In the genomic region with DNA sequence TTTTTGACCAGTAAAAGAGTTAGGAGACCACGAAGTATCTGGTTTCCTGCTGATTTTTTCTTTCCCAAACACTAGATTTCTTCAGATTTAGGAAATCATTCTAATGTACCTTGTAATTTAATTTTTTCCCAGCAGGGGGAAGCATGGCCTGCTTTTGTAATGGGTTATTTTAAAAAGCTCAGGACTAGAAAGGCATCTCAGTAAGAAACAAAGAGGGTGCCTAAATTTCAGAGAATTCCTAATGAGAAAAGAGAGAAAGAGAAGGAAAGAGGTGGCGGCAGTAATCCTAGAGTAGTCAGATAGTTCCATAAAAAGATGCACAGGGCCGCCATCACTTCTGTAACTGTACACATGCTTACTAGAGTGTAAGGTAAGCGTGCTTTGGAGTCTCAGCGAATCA, we compare ENCODE assay signal across 10 mouse cellular contexts. TPM values are rescaled to one million over a fixed set of nuclear protein-coding genes. Genes with fewer than 3 reads are reported as not detected.
DNase-seq lines count a peak whose midpoint lies in the region; ATAC-seq lines count a peak whose summit lies in the region.
"Had no signal": no experiment of that assay in that cellular context is flagged by ENCODE, and none has a peak within 500 bp of the region (broad histone marks: within the 10 kb centered on the region; RNA-seq: fewer than 3 reads in every experiment).

No protein-coding gene starts in this region.

- ATAC-seq in forebrain, embryonic 12.5 days (ENCODE audit: low FRiP score), result no peak

- H3K27me3 ChIP-seq in forebrain, embryonic 12.5 days, result no peaks in the 10 kb centered on the region
- peaks cover 23% of the 10 kb centered on the region for H3K27me3 ChIP-seq in forebrain, embryonic 10.5 days (ENCODE audit: poor library complexity, severe bottlenecking)
- H3K27me3 ChIP-seq: stomach, embryonic 15.5 days had no signal

- no peaks in the 10 kb centered on the region for H3K9me3 ChIP-seq in forebrain, embryonic 12.5 days
- no peaks in the 10 kb centered on the region for H3K9me3 ChIP-seq in forebrain, embryonic 10.5 days
- H3K9me3 ChIP-seq: stomach, embryonic 15.5 days had no signal

- DNase-seq in forebrain, embryonic 10.5 days (ENCODE audit: extremely low spot score, low spot score), result no peak
- DNase-seq in lung, postnatal 25 days (ENCODE audit: low spot score), result peak; percentile 0
- DNase-seq in lung, postnatal 4 days, result no peak
- peak; percentile 73 for DNase-seq in layer of hippocampus, adult 9-10 months (ENCODE audit: low spot score)
- DNase-seq in right cerebral cortex, postnatal 25 days, result peak; percentile 12
- DNase-seq in heart, postnatal 4 days, result no peak
- no peak for DNase-seq in testis, postnatal 14 days (ENCODE audit: low spot score)

- H3K27ac ChIP-seq in forebrain, embryonic 12.5 days, result no peak overlapping the region
- H3K27ac ChIP-seq in forebrain, embryonic 10.5 days, result no peak overlapping the region
- H3K27ac ChIP-seq: stomach, embryonic 15.5 days had no signal

- peaks cover 9% of the 10 kb centered on the region for H3K4me1 ChIP-seq in forebrain, embryonic 12.5 days
- H3K4me1 ChIP-seq in forebrain, embryonic 10.5 days, result peaks cover 6% of the 10 kb centered on the region

- peak overlapping the region; percentile 21; the same call in 1 of the 2 replicates for H3K4me2 ChIP-seq in forebrain, embryonic 12.5 days
- H3K4me2 ChIP-seq: stomach, embryonic 15.5 days had no signal

- WGBS in forebrain, embryonic 12.5 days, result 53% methylated on average over 5 of the region's 5 CpGs
- 61% methylated on average over 5 of the region's 5 CpGs for WGBS in forebrain, embryonic 10.5 days

- no peaks in the 10 kb centered on the region for H3K36me3 ChIP-seq in forebrain, embryonic 12.5 days (replicated peaks)
- no peaks in the 10 kb centered on the region for H3K36me3 ChIP-seq in forebrain, embryonic 10.5 days (replicated peaks)
- H3K36me3 ChIP-seq: stomach, embryonic 15.5 days had no signal

- no peak overlapping the region for H3K9ac ChIP-seq in forebrain, embryonic 12.5 days
- H3K9ac ChIP-seq: stomach, embryonic 15.5 days had no signal

- peak overlapping the region; percentile 14; the same call in 1 of the 2 replicates for H3K4me3 ChIP-seq in forebrain, embryonic 12.5 days (replicated peaks)
- no peak overlapping the region for H3K4me3 ChIP-seq in forebrain, embryonic 10.5 days
- H3K4me3 ChIP-seq: stomach, embryonic 15.5 days had no signal

RNA-seq across cellular contexts. Expression of gene Khdrbs2, which starts 2.1 kb away (rescaled TPM):
- polyA plus RNA-seq in forebrain, embryonic 12.5 days (2016; fragmentation: Nextera tagmentation; extraction: Ambion mirVana), result 19.1 and 21.8 TPM in 2 replicates
- polyA plus RNA-seq in forebrain, embryonic 10.5 days (2016; fragmentation: Nextera tagmentation; extraction: Ambion mirVana), result 6.2 and 7.1 TPM in 2 replicates
- under 1 TPM; 0.50 to 0.67 TPM for total RNA-seq in heart, postnatal 4 days (2021)
- total RNA-seq: hematopoietic stem cell, adult 5-6 weeks had no signal

Comparison
In these comparisons a context has a peak if more than half of its experiments do, and no peak if none do; other contexts are left out.
1. DNase-seq: peak in lung, postnatal 25 days (single experiment), layer of hippocampus, adult 9-10 months (single experiment) and right cerebral cortex, postnatal 25 days (single experiment); none in forebrain, embryonic 10.5 days (single experiment), lung, postnatal 4 days (0 of 2), heart, postnatal 4 days (single experiment) and testis, postnatal 14 days (single experiment).